Mouse (Mus musculus): ENCODE results near the gene Sema4g.

Sema4g gene

DNA sequence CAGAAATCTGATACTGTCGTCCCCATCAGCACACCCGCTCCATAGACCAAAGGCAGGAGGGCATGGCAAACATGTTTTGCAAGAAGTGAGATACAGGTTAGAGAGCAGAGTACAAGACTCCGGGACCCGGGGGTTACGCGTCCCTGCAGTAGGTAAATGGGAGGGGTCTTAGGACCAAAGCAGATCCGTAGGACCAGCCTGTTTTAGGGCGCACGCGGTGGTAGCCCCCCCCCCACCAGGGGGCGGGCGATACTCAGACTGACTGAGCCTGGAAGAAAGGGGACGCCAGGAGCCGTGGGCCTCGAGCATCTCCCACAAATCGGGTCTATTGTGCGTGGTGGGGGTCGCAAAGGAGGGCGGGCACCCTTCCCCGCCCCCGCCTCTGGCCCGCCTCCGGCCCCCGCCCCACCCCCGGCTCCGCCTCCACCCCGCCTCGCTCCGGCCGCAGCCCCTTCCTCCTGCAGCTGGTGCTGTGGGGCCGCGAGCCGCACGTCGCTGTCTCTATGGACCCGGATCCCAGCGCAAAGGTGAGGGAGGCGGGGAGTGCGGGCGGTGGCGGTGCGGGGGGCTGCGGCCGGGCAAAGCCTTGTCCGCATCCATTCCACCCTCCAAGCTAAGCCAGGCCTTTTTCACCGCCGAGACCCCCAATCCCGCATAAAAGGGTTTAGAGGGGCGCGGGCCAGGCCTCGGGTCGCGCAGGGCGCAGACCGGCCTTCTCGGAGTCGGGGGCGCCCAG, at the start of gene Sema4g:
Gene Sema4g, plus strand, starts transcription at position 271 of the 736 bp plus-strand sequence.
- CTCF ChIA-PET, result no interaction called here

- CTCF ChIA-PET, result no interaction called here
These were observed 29.3 kb upstream of the Sema4g start for GRCm38 (mm10) chr19:44959633-44960032.

DNA sequence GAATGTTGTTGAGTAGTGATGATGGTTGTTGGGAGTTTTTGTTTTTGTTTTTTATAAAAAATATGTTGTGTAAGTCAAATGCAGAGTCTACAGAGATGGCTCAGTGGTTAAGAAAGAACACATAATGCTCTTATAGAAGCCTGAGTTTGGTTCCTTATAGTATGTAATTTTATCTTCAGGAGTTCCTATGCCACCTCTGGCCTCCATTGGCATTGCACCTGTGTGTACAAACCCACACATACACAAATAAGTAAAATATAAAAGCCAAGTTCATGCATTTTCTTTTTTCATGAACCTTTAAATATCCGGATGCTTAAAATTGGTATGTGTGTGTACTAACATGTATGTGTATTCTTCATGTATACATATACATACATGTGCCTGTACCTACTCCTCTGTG, 22.9 kb upstream of the Sema4g start:
- CTCF ChIA-PET, result no interaction called here

DNA sequence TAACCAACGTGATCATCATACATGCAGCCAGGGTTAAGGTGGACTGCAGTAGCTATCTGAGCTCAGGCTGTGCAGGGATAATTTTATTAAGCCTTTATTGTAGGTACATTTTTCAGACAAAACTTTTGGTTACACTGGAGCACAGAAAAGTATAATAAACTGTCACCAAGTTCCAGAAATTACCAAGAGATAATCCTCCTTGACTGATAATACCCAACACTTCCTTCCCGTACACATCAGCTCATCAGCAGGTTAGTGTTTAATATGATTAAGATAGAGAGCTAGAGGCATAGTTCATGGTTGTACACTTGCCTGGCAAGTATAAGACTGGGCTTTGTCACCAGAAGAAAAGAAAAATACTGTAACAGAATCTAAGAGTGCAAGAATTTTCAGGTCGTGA, 20.6 kb upstream of the Sema4g start:
- CTCF ChIA-PET, result no interaction called here

DNA sequence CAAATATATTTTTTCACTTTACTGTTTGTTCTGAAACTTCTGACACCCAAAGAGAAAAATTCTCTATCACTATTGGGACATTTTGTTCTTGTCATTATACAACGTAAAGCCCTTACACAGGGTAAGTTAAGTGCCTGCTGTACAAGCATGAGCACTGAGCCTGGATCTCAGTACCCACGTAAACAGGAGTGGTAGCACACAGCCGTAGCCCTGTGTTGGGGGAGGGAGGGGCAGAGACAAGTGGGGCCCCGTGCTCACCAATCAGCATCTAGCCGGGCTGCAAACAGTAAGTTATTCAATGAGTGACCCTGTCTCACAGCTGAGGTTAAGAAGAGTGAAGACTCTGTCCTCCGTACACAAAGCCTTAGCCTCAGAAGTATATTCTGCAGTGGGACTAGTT, 12.3 kb upstream of the Sema4g start:
- CTCF ChIA-PET, result no interaction called here

GRCm38 (mm10) chr19:44977148-44977547, 11.8 kb upstream of the Sema4g start:
- CTCF ChIA-PET, result interaction anchor here (0.5 kb wide), 1 partner anchor 133 kb away, joined by 3 read pairs; no protein-coding TSS in a partner anchor

DNA sequence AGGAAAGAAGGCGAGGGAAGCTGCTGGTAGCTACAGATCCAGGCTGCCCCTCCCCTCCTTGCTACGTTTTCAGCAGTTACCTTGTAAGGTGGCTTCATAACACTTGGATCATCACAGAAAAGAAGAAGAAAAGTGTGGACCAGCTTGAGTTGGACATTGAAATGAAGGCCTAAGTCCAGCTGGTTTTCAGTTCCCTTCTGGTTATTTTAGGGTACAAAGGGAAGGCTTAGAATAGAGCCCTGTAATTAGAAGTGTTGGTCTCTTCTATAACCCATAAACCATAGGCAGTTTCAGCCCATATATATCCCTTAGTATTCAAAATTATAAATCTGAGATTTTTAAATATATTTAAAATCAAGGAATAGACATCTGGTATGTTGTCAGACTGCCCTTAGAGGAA, 8.1 kb upstream of the Sema4g start:
- CTCF ChIA-PET, result no interaction called here

DNA sequence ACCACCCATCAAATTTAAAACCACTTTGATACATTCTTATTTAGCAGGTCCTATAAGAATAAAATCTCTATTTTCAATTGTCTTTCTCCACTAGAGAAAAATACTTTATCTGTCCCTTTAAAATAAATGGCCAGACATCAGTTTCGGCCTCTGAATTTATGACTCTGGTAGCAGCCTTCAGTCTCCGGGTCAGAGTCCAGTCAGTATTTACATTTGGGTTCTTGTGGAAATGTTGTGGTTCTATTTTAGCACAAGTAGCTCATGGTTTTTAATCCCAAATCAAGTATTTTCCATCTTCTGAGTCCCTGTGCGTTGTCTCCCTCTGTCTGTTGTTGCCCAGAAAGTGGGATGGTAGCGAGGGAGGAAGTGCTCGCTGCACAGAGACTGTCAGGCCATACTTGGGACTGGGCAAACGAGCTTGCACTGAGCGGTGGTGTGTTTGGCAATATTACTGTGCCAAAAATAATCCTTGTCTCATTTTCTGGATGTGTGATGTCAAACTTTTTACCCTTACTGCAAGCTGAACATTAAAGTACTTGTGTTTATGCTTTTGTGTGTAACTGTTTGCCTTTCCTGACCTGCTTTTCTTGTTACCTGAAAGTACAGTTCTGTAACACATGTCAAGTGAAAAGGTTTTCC, 6.3 kb upstream of the Sema4g start:
- CTCF ChIA-PET, result no interaction called here

- CTCF ChIA-PET, result interaction anchor here (0.6 kb wide), 1 partner anchor 727 kb away, joined by 6 read pairs; no protein-coding TSS in a partner anchor
These were observed 5.5 kb upstream of the Sema4g start for GRCm38 (mm10) chr19:44983366-44983765.

DNA sequence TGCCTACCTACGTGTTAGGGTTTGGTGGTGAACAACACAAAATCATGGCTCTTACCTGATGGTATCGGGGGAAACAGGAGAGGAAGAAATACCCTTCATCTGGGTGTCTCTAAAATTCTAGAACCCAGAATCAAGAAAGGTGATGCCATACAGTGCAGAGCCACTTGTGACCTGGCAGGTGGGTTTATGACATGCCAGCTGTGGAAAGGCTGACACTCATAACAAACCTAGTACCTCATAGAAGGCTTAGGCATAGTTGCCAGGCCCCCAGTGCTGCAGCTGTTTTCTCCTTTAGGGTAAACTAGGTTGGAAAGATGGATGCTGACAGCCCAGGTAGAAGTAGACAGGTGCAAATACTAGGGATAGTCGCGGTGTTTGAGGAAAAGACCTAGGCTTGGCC, 4.5 kb upstream of the Sema4g start:
- CTCF ChIA-PET, result no interaction called here

- CTCF ChIA-PET, result no interaction called here
These were observed 3.5 kb upstream of the Sema4g start for GRCm38 (mm10) chr19:44985159-44985988.

GRCm38 (mm10) chr19:44987004-44987403, 1.9 kb upstream of the Sema4g start:
- CTCF ChIA-PET, result no interaction called here

- CTCF ChIA-PET, result no interaction called here
These were observed 1.1 kb upstream of the Sema4g start for GRCm38 (mm10) chr19:44987851-44988250.

GRCm38 (mm10) chr19:44988321-44988720, 580 bp upstream of the Sema4g start:
- CTCF ChIA-PET, result no interaction called here

- CTCF ChIA-PET, result no interaction called here
These were observed 930 bp downstream of the Sema4g start for GRCm38 (mm10) chr19:44989567-44990495.

- CTCF ChIA-PET, result no interaction called here
These were observed 2.1 kb downstream of the Sema4g start for GRCm38 (mm10) chr19:44991031-44991430.

- CTCF ChIA-PET, result no interaction called here
These were observed 3.3 kb downstream of the Sema4g start for GRCm38 (mm10) chr19:44992246-44992645.

- CTCF ChIA-PET, result no interaction called here
These were observed 3.8 kb downstream of the Sema4g start for GRCm38 (mm10) chr19:44992712-44993111.

- CTCF ChIA-PET, result no interaction called here
These were observed 8.9 kb downstream of the Sema4g start for GRCm38 (mm10) chr19:44997786-44998185.

GRCm38 (mm10) chr19:44999647-45000046, 10.7 kb downstream of the Sema4g start:
- CTCF ChIA-PET, result no interaction called here

DNA sequence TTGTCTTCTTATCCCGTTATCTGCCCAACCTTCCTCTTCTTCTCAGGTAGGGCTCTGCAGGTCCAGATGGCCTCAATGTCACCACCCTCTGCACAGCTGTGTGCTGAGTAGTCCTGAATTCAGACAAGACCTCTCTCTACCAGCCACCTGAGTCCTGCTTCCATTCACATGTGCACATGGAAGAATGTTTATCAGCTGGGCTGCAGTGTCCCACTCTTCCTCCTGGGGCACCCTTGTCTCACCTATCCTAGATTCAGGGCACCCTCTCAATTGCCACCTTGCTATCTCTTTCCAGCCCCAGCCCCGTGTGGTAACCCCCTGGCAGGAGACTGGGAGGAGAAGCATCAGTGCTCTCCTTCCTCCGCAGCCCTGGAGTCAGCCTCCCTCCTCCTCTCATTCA, 13.4 kb downstream of the Sema4g start:
- CTCF ChIA-PET, result interaction anchor here (0.6 kb wide), 1 partner anchor 125 kb away, joined by 8 read pairs; no protein-coding TSS in a partner anchor

Data from spleen, embryonic (tissue).